Mouse (Mus musculus) kidney, adult 8-10 months (tissue): ENCODE measurements around the gene Map7d1.
A peak's percentile ranks its signal among the peaks of the same experiment; 100 is the strongest.

Source experiments
- DNase-seq, 2 experiments: peaks; one replicate each; pipeline ENCODE4 v3.0.0; 2022

Gene Map7d1

GRCm38 (mm10) chr4:126262119-126262807 lies 6.1 kb upstream of the Map7d1 start, which contains the start of gene Trappc3:
TSS of gene Trappc3 (plus strand) at chr4:126262325.
- DNase-seq = peak; percentile 99 to 100

GRCm38 (mm10) chr4:126261675-126262074 lies 5.5 kb upstream of the Map7d1 start:
- no peak for DNase-seq

- DNase-seq = no peak
Observed at GRCm38 (mm10) chr4:126261266-126261665, 5.1 kb upstream of the Map7d1 start.

- peak; percentile 60 to 76 for DNase-seq
Observed at GRCm38 (mm10) chr4:126260520-126261201, 4.5 kb upstream of the Map7d1 start.

GRCm38 (mm10) chr4:126259523-126260160 lies 3.5 kb upstream of the Map7d1 start:
- DNase-seq = peak; percentile 77

- DNase-seq = no peak
Observed at GRCm38 (mm10) chr4:126259063-126259462, 2.9 kb upstream of the Map7d1 start.

GRCm38 (mm10) chr4:126256967-126257881 lies 1.1 kb upstream of the Map7d1 start:
- DNase-seq = peak; percentile 53 to 58

- peak in 1 of 2 experiments; percentile 25 for DNase-seq
Observed at GRCm38 (mm10) chr4:126255113-126256001, 786 bp downstream of the Map7d1 start.

GRCm38 (mm10) chr4:126254315-126255112 lies 1.6 kb downstream of the Map7d1 start:
- DNase-seq = no peak

GRCm38 (mm10) chr4:126253637-126254272 lies 2.4 kb downstream of the Map7d1 start:
- no peak for DNase-seq

- no peak for DNase-seq
Observed at GRCm38 (mm10) chr4:126252411-126253237, 3.5 kb downstream of the Map7d1 start.

GRCm38 (mm10) chr4:126251655-126252254 lies 4.4 kb downstream of the Map7d1 start:
- peak in 1 of 2 experiments; percentile 45 for DNase-seq

- DNase-seq = no peak
Observed at GRCm38 (mm10) chr4:126250659-126251058, 5.5 kb downstream of the Map7d1 start.

GRCm38 (mm10) chr4:126248261-126248868 lies 7.8 kb downstream of the Map7d1 start:
- no peak for DNase-seq

GRCm38 (mm10) chr4:126246202-126246889 lies 9.8 kb downstream of the Map7d1 start:
- DNase-seq = no peak

- no peak for DNase-seq
Observed at GRCm38 (mm10) chr4:126242510-126242909, 13.6 kb downstream of the Map7d1 start.

GRCm38 (mm10) chr4:126241956-126242355 lies 14.2 kb downstream of the Map7d1 start:
- DNase-seq = no peak
